Mouse (Mus musculus) urinary bladder, postnatal 14 days (tissue): ENCODE measurements around the gene Foxred2.
A peak's percentile ranks its signal among the peaks of the same experiment; 100 is the strongest.

Experiments used
- DNase-seq: peaks from one replicate; pipeline ENCODE4 v3.0.0; 2021; ENCODE audit warnings: low spot score

Foxred2 gene

DNA sequence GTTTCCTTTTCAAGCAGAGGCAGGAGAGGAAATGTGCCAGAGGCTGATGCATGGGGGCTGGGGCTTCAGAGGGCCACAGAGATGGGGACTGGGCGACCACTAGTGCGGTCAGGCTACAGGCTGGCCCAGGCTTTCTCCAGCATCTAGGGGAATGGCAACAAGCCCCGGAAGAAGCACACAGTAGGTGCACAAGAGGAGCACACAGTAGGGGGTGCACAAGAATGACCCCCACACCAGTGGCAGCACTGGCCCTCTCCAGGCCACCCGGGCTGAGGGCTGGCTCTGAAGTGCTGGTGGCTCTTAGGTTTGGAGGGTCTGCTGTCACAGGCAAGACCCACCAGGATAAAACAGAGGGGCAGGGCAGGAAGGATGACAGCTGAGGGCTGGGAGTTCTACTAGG, 41.2 kb downstream of the Foxred2 start:
- no peak for DNase-seq

- no peak for DNase-seq
Measured at GRCm38 (mm10) chr15:77914507-77914906, 42.0 kb downstream of the Foxred2 start.

DNA sequence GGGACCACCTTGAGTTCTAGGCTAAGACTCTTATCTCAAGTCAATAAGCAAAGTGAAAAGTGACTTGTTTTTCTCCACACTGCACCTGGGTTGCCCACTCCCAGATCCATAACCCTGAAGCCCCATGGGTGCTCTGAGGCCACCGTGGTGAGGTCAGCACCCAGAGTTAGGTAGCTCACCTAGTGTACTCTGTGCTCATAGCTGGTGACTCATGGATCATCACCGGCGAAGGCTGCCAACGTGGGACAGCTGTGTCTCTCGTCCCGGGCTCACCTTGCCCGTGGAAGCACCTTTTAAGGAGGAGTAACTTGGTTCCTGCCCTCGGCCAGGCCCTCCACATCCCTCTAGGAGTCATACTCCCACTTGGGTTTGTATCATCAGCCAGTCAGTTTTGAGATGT, 43.5 kb downstream of the Foxred2 start:
- no peak for DNase-seq

- no peak for DNase-seq
Measured at GRCm38 (mm10) chr15:77912585-77912984, 43.9 kb downstream of the Foxred2 start.

DNA sequence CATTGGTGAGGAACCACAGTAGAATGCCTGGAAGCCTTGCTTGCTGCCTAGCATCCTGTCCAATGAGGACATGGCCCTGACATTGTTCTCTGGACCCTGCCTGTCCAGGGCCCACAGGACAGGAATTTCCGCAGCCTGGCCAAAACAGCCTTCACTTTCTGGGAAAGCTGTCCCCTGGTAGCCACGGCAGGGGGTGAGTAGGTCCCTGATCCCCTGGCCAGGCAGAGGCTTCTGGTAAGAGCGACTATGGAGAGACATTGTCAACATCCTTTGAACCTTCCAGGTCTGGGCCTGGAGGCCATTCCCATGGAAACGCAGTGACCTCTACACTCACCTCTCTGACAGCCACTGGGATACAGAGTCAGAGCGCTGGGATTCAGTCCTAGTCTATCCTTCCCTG, 44.5 kb downstream of the Foxred2 start:
- DNase-seq, result no peak

DNA sequence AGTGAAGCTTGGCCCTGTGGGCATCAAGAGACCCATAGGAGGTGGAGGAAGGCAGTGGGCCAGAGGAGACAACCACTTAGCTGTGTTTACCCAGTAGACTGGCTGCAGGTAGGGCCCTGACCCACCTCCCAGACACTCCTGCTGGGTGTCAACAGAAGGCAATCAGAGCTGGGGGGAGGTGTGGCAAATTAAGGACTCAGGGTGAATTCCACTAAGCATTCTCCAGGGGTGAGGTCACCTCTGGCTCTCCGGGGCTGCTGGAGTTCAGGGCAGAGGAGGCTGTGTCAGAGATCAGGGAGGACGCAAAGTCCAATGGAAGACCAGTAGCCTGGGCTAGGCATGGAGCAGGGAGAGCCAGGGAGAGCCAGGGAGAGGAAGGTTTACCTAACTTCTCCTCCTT, 45.5 kb downstream of the Foxred2 start:
- DNase-seq, result peak; percentile 63

DNA sequence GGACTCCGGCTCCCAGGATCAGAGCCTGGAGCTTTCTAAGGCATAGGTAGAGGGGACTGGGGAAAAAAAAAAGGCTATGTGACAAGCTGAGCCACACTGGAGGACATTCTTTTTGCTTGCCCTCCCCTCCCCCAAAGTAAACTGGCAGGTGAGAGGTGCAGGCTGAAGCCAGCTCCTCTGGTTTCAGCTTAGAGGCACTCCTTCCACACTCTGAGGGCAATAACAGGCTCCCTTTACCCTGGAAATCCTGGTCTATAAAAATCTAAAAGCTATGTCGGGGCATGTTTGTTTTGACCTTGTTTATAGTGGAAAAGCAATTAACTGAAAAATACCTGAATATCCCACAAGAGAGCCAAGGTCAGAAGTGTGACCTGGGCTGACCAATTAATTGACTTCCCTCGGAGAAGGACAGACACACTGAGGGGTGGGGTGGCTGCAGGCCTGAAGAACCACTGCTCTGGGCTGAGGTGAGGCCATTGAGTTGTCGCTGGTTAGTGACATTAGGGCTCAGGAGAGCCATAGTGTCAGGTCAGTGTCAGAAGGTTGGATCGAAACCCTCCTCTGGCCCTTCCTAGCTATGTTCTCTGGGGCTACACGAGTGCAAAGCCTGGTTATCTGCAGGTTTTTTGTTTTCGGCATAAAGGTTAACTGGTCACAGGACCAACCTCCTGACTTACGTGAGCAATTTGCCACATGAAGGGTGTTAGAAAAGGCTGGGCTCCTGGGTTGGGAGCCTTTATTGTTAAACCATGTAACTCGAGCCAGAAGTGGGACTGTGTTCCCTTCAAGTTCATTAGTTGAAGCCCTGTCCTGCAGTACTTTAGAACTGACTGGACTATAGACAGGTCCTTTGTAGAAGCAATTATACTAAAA, 48.6 kb downstream of the Foxred2 start:
- peak; percentile 67 for DNase-seq

DNA sequence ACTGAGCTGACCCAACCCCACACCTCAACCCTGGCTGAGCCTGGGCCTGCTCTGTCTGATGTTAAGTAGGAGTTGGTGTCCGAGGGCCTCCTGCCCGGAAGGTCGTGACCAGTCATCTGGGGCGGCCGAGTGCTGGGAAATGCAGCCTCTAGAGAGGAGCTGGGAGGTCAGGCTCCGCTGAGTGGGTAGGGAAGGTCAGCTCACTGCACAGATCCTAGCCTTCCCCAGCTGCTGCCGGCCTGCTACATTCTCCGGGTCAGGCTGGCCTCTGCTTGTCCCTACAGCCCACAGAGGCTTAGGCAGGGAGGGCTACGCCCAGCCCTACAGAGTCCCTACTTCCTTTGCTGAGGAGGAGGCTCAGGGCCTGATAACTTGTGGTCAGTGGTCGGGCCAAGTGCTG, 50.0 kb downstream of the Foxred2 start:
- DNase-seq, result no peak

- no peak for DNase-seq
Measured at GRCm38 (mm10) chr15:77906081-77906480, 50.4 kb downstream of the Foxred2 start.

GRCm38 (mm10) chr15:77905275-77905970, 51.1 kb downstream of the Foxred2 start:
- peak; percentile 86 for DNase-seq

GRCm38 (mm10) chr15:77904363-77904892, 52.1 kb downstream of the Foxred2 start:
- no peak for DNase-seq

DNA sequence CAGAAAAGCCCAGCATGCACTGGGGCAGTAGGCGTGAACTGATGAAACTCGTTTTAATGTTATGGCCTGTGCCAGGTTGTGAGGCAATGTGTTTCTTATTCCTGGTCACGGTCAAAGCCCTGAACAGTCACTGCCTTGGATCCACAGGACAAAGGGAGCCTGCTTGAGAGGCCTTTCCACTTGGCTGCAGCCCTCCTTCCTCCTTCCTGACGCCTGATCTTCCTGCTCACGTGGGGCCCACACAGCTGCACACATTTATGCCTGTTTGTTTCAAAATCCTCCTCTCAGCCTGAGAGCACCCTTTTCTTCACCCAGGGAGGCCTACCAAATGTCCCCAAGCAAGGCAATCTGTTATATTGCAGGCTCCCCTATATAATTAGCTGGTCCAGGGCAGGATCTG, 53.3 kb downstream of the Foxred2 start:
- DNase-seq, result no peak

DNA sequence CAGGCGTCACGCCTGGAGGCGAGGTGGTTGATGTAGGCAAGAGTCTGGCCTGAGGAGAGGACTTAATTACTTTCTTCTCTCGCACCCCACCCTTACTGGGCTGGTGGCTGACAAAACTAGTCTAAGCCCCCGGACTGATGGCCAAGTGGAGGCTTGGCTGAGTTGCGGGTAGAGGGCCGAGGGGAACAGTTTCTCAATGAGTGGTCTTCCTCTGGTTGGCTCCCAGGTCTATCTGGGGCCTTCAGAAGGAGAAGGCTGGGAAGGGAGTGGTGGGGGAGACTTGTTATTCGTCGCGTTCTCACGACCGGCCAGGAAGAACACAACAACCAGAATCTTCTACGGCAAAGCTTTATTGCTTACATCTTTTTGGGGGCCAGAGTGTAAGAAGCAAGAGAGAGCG, 61.6 kb downstream of the Foxred2 start:
- DNase-seq, result no peak

- DNase-seq, result no peak
Measured at GRCm38 (mm10) chr15:77893292-77893691, 63.2 kb downstream of the Foxred2 start.

DNA sequence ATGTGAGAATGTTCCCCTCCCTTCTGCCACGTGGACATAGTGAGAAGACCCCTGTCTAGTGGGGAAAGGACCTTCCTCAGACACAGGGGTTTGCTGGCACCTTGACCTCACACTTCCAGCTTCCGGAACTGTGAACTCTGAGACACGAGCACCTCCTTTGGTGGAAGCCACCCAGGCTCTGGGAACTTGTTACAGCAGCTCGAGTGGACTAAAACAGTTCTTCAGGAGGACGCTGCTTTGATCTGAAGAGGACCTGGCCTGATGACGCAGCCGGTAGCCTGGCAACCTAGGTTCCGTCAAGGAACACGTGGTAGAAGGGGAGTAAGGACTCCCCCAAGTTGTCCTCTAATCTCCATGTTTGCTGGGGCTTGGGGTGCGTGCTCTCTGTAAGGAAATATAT, 64.1 kb downstream of the Foxred2 start:
- no peak for DNase-seq

GRCm38 (mm10) chr15:77891766-77892165, 64.8 kb downstream of the Foxred2 start:
- no peak for DNase-seq
